Mouse (Mus musculus) heart, postnatal 0 days (tissue): ENCODE measurements around the gene Fryl. TPM values are rescaled to one million over a fixed set of nuclear protein-coding genes. Genes with fewer than 3 reads are reported as not detected.
"Not testable (repeated sequence)": the region's sequence is repeated elsewhere in the genome, so short reads cannot be mapped to it uniquely, and the experiment has no call there.

Experiments
- ATAC-seq: fragments of 200-750 bp; cut with Nextera tagmentation; 2 replicates; pipeline ENCODE4 v1.8.0; 2017; ENCODE audit warnings: low read depth, moderate number of reproducible peaks, moderate library complexity; ENCODE audit not compliant: insufficient read depth
- DNase-seq: peaks from one replicate; pipeline ENCODE4 v3.0.0-alpha.2; 2016; ENCODE audit warnings: low spot score
- H3K27ac ChIP-seq: fragments of 300-500 bp; sonication (generic); 2 replicates; pipeline ENCODE4 v1.5.1; 2014; ENCODE audit warnings: low read depth, mild to moderate bottlenecking
- H3K27me3 ChIP-seq: fragments of 300-500 bp; sonication (generic); 2 replicates; pipeline ENCODE4 v1.6.1; 2014; ENCODE audit warnings: low read length, mixed read lengths; ENCODE audit not compliant: control insufficient read depth, insufficient read depth
- H3K36me3 ChIP-seq: fragments of 300-500 bp; sonication (generic); replicated peaks from 2 replicates; pipeline ENCODE4 v1.6.1; 2014; ENCODE audit warnings: low read length, mixed read lengths; ENCODE audit not compliant: control insufficient read depth, insufficient read depth
- H3K4me1 ChIP-seq: fragments of 300-500 bp; sonication (generic); 2 replicates; pipeline ENCODE4 v1.6.1; 2014; ENCODE audit warnings: antibody characterized with exemption; ENCODE audit not compliant: control insufficient read depth, insufficient read depth
- H3K4me2 ChIP-seq: fragments of 300-500 bp; sonication (generic); 2 replicates; pipeline ENCODE4 v1.6.1; 2014; ENCODE audit warnings: low read depth, mild to moderate bottlenecking, low read length, moderate library complexity
- H3K4me3 ChIP-seq: fragments of 300-500 bp; sonication (generic); 2 replicates; pipeline ENCODE4 v1.5.1; 2014; ENCODE audit warnings: low read depth, low read length
- H3K9ac ChIP-seq: fragments of 300-500 bp; sonication (generic); replicated peaks from 2 replicates; pipeline ENCODE4 v1.6.1; 2014; ENCODE audit warnings: low read depth, low read length, mixed read lengths
- H3K9me3 ChIP-seq: fragments of 300-500 bp; sonication (generic); replicated peaks from 2 replicates; pipeline ENCODE4 v1.6.1; 2016; ENCODE audit warnings: low read length; ENCODE audit not compliant: control insufficient read depth
- CTCF ChIP-seq: IDR thresholded peaks from 2 replicates; pipeline ENCODE4 v1.5.1; 2016; ENCODE audit warnings: antibody characterized with exemption, control low read depth, low read depth
- EP300 ChIP-seq: IDR thresholded peaks from 2 replicates; pipeline ENCODE4 v1.6.1; 2016; ENCODE audit warnings: antibody characterized with exemption, low read depth
- WGBS: fragments of 180-500 bp; shearing (Covaris S2); extraction: QIAGEN DNeasy Blood & Tissue Kit; methylation state at CpG from one replicate; pipeline ENCODE4 v1.1.7; 2014; 5-methylcytosine and 5-hydroxymethylcytosine counted together
- polyA plus RNA-seq: library from polyadenylated mRNA; unstranded; fragments of >200 nt; fragmentation: Nextera tagmentation; extraction: Ambion mirVana; gene quantifications from 2 replicates; pipeline ENCODE4 v1.2.1, GENCODE M21; 2015
- total RNA-seq: library from RNA; depleted of rRNA; stranded (reverse); fragments of >200 nt; gene quantifications from 2 replicates; pipeline ENCODE4 v1.2.3, GENCODE M21; 2014; ENCODE audit warnings: low replicate concordance

Gene Fryl
- total and polyA plus RNA-seq, 2 experiments from 2014 or later: 19.3 to 43.0 TPM

- Histone ChIP-seq H3K4me3 (no peak overlapping the region), H3K36me3 (no peaks in the 10 kb centered on the region), H3K27me3 (no peaks in the 10 kb centered on the region), H3K27ac (no peak overlapping the region), H3K4me2 (no peak overlapping the region), H3K9me3 (no peaks in the 10 kb centered on the region), H3K4me1 (no peaks in the 10 kb centered on the region), H3K9ac (no peak overlapping the region)
- 60% methylated on average over 9 of the region's 9 CpGs for WGBS
- ATAC-seq (no peak), DNase-seq (no peak)
- TF ChIP-seq EP300 (no peak), CTCF (no peak)
Observed at GRCm38 (mm10) chr5:73014745-73015144, 241.7 kb downstream of the Fryl start.

- H3K36me3 ChIP-seq, DNase-seq, H3K27me3 ChIP-seq, H3K4me1 ChIP-seq, H3K9ac ChIP-seq, H3K9me3 ChIP-seq, H3K27ac ChIP-seq: not testable (repeated sequence)
- 3% methylated on average over 44 of the region's 65 CpGs for WGBS
- peak; percentile 47 for ATAC-seq
- peak overlapping the region; percentile 50 for H3K4me2 ChIP-seq
- peak overlapping the region; percentile 40 for H3K4me3 ChIP-seq
Observed at GRCm38 (mm10) chr5:73013611-73014287, 242.7 kb downstream of the Fryl start.

- Histone ChIP-seq H3K27ac (0 out of 2 replicates have a peak overlapping the region, but pooled peaks have one; percentile 46), H3K4me2 (peak overlapping the region; percentile 50), H3K4me3 (peak overlapping the region; percentile 40; the same call in 1 of the 2 replicates)
- H3K27me3 ChIP-seq, H3K4me1 ChIP-seq, H3K9me3 ChIP-seq, H3K9ac ChIP-seq, H3K36me3 ChIP-seq, DNase-seq, ATAC-seq: not testable (repeated sequence)
- whole genome bisulfite sequencing: 36% methylated on average over 20 of the region's 27 CpGs
Observed at GRCm38 (mm10) chr5:73012884-73013610, 243.4 kb downstream of the Fryl start.

- WGBS: 86% methylated on average over 15 of the region's 16 CpGs
- not testable (repeated sequence) for H3K4me1 ChIP-seq, H3K4me3 ChIP-seq, H3K9me3 ChIP-seq, DNase-seq, ATAC-seq, H3K9ac ChIP-seq, H3K4me2 ChIP-seq, H3K27ac ChIP-seq, H3K36me3 ChIP-seq
- H3K27me3 ChIP-seq: peaks cover 15% of the 10 kb centered on the region
Observed at GRCm38 (mm10) chr5:73011806-73012205, 244.6 kb downstream of the Fryl start.

- not testable (repeated sequence) for DNase-seq, H3K4me2 ChIP-seq, ATAC-seq
Observed at GRCm38 (mm10) chr5:73008230-73008629, 248.2 kb downstream of the Fryl start.

GRCm38 (mm10) chr5:73007582-73007959 lies 248.8 kb downstream of the Fryl start:
- Histone ChIP-seq H3K4me2 (peak overlapping the region; percentile 62; the same call in 1 of the 2 replicates), H3K4me1 (peaks cover 7% of the 10 kb centered on the region), H3K36me3 (no peaks in the 10 kb centered on the region), H3K27ac (no peak overlapping the region), H3K27me3 (peaks cover 22% of the 10 kb centered on the region), H3K4me3 (peak overlapping the region; percentile 42; the same call in 1 of the 2 replicates), H3K9me3 (no peaks in the 10 kb centered on the region), H3K9ac (no peak overlapping the region)
- WGBS: 35% methylated on average over 5 of the region's 5 CpGs
- TF ChIP-seq EP300 (no peak), CTCF (no peak)
- DNase-seq (no peak), ATAC-seq (no peak)

More at GRCm38 (mm10) chr5:73008230-73008629, 248.2 kb downstream of the Fryl start:
- not testable (repeated sequence) for H3K4me1 ChIP-seq, H3K9ac ChIP-seq, H3K27ac ChIP-seq, H3K9me3 ChIP-seq, H3K4me3 ChIP-seq, H3K36me3 ChIP-seq
- 39% methylated on average over 8 of the region's 8 CpGs for WGBS
- H3K27me3 ChIP-seq: peaks cover 22% of the 10 kb centered on the region
- TF ChIP-seq CTCF: peak; percentile 31
